Comparison of ENCODE assay signal across 7 mouse cellular contexts in the genomic region with DNA sequence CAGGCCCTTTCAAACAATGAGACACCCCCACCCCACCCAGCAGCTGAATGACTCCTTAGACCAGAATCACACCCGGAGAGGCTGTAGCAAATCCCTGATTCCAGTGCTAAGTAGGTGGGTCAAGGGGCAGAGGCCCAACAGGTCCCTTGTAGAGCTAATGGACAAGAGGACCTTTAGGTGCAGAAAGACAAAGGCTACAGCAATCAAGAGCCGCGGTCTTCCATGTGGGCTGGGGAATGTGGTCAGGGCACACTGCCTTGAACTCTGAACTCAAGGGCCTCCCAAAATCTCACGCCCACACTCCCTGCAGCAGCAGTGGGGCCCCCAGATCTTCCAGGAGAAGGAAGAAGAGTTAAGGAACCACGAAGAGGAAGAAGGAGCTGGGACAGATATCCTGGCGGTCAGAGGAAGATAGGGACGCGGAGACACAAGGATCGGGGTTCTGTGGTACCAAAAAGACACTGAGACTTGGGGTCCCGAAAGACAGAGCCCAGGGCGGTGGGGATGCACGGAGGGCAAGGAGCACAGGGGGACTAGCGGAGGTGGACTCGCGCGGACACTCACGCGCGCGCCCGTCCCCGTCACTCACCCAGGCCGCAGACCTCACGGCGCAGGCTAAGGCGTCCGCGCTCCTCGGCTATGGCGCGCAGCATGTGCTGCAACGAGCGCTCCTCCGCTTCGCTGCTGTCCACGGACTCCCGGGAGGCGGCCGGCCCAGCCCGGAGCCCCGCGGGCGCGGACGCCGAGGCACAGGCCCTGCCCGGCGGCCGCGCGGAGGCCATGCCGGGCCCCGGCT. TPM values are rescaled to one million over a fixed set of nuclear protein-coding genes. Genes with fewer than 3 reads are reported as not detected.
DNase-seq lines count a peak whose midpoint lies in the region; ATAC-seq and TF ChIP-seq lines count a peak whose summit lies in the region.

No protein-coding gene starts in this region.

- TF ChIP-seq CTCF in thymus, adult 2 months (IDR thresholded peaks at IDR 0.05; ENCODE audit: borderline replicate concordance, control insufficient read depth, extremely low read depth, insufficient read depth, low read length, poor library complexity) = no peak
- no peak for TF ChIP-seq CTCF in small intestine, adult 2 months (IDR thresholded peaks at IDR 0.05; ENCODE audit: extremely low read depth, insufficient read length, insufficient replicate concordance, low read depth, low read length)

- peak overlapping the region; percentile 92 for H3K9ac ChIP-seq in forebrain, embryonic 12.5 days
- H3K9ac ChIP-seq in intestine, embryonic 14.5 days (ENCODE audit: low read length) = peak overlapping the region; percentile 86

- H3K27me3 ChIP-seq in thymus, adult 2 months (ENCODE audit: control insufficient read depth, insufficient read depth, low read length) = no peaks in the 10 kb centered on the region; the same call in 1 of the 2 replicates
- peaks cover 8% of the 10 kb centered on the region; the same call in 1 of the 2 replicates for H3K27me3 ChIP-seq in forebrain, embryonic 12.5 days
- H3K27me3 ChIP-seq in intestine, embryonic 14.5 days (replicated peaks; ENCODE audit: control insufficient read depth, insufficient read depth, low read length) = 0 out of 2 replicates have a peak, but pooled peaks cover 6% of the 10 kb centered on the region
- H3K27me3 ChIP-seq in small intestine, adult 2 months (ENCODE audit: control insufficient read depth, insufficient read depth, low read length) = no peaks in the 10 kb centered on the region

- H3K36me3 ChIP-seq in thymus, adult 2 months (ENCODE audit: control insufficient read depth, insufficient read depth, low read length) = no peaks in the 10 kb centered on the region
- no peaks in the 10 kb centered on the region for H3K36me3 ChIP-seq in forebrain, embryonic 12.5 days (replicated peaks)
- H3K36me3 ChIP-seq in intestine, embryonic 14.5 days (ENCODE audit: control insufficient read depth, insufficient read depth, low read length) = no peaks in the 10 kb centered on the region
- H3K36me3 ChIP-seq in small intestine, adult 2 months (ENCODE audit: control insufficient read depth, insufficient read depth, low read length) = no peaks in the 10 kb centered on the region

- no peak overlapping the region for H3K27ac ChIP-seq in thymus, adult 2 months (ENCODE audit: control insufficient read depth, insufficient read depth, low read length)
- peak overlapping the region; percentile 70 for H3K27ac ChIP-seq in forebrain, embryonic 12.5 days
- peak overlapping the region; percentile 57; the same call in 1 of the 2 replicates for H3K27ac ChIP-seq in intestine, embryonic 14.5 days (ENCODE audit: low read depth)
- peak overlapping the region; percentile 27; the same call in 1 of the 2 replicates for H3K27ac ChIP-seq in small intestine, adult 2 months (ENCODE audit: insufficient read depth, low read depth, low read length)

- peak; percentile 37 for DNase-seq in thymus, adult 2 months
- DNase-seq in thymus, postnatal 36 days = no peak
- peak; percentile 68 to 75 for DNase-seq in adrenal gland, postnatal 36 days
- peak; percentile 80 for DNase-seq in intestine, embryonic 14.5 days (ENCODE audit: low spot score)
- peak; percentile 36 for DNase-seq in lung, postnatal 36 days

- peak overlapping the region; percentile 51 for H3K4me3 ChIP-seq in thymus, adult 2 months (ENCODE audit: control insufficient read depth, insufficient read depth, low read length)
- peak overlapping the region; percentile 86 for H3K4me3 ChIP-seq in forebrain, embryonic 12.5 days (replicated peaks)
- H3K4me3 ChIP-seq in intestine, embryonic 14.5 days (ENCODE audit: low read depth, low read length) = peak overlapping the region; percentile 76
- H3K4me3 ChIP-seq in small intestine, adult 2 months (ENCODE audit: low read depth, low read length) = peak overlapping the region; percentile 76

- peak; percentile 62 for ATAC-seq in forebrain, embryonic 12.5 days (ENCODE audit: low FRiP score)
- ATAC-seq in intestine, embryonic 14.5 days (replicated peaks; ENCODE audit: low FRiP score, low TSS enrichment, low read depth) = peak; percentile 55

- H3K4me2 ChIP-seq in forebrain, embryonic 12.5 days = peak overlapping the region; percentile 70
- peak overlapping the region; percentile 87 for H3K4me2 ChIP-seq in intestine, embryonic 14.5 days (ENCODE audit: low read length)

- peaks cover 16% of the 10 kb centered on the region for H3K4me1 ChIP-seq in thymus, adult 2 months (replicated peaks; ENCODE audit: control insufficient read depth, insufficient read depth, low read length)
- peaks cover 40% of the 10 kb centered on the region for H3K4me1 ChIP-seq in forebrain, embryonic 12.5 days
- peaks cover 13% of the 10 kb centered on the region for H3K4me1 ChIP-seq in intestine, embryonic 14.5 days (replicated peaks; ENCODE audit: control insufficient read depth, insufficient read depth, low read length)
- peaks cover 11% of the 10 kb centered on the region for H3K4me1 ChIP-seq in small intestine, adult 2 months (ENCODE audit: control insufficient read depth, insufficient read depth, insufficient read length, low read length)

- 2% methylated on average over 52 of the region's 53 CpGs for WGBS in thymus, adult 2 months
- WGBS in forebrain, embryonic 12.5 days = under 1% methylated on average over 52 of the region's 53 CpGs
- under 1% methylated on average over 48 of the region's 53 CpGs for WGBS in intestine, embryonic 14.5 days
- under 1% methylated on average over 48 of the region's 53 CpGs for WGBS in small intestine, adult 2 months

- no peaks in the 10 kb centered on the region for H3K9me3 ChIP-seq in forebrain, embryonic 12.5 days
- no peaks in the 10 kb centered on the region for H3K9me3 ChIP-seq in intestine, embryonic 14.5 days (ENCODE audit: control insufficient read depth, low read length)

- no peak for TF ChIP-seq POLR2A in thymus, adult 2 months (IDR thresholded peaks at IDR 0.05; ENCODE audit: control insufficient read depth, extremely low read depth, insufficient read depth, low read length, poor library complexity)
- TF ChIP-seq POLR2A in small intestine, adult 2 months (IDR thresholded peaks at IDR 0.05; ENCODE audit: low read depth, low read length) = no peak

RNA-seq across cellular contexts. Expression of a gene that starts 1.1 kb away (rescaled TPM):
- polyA plus RNA-seq in thymus, adult 2 months (2012; rRNA removed) = 15.9 and 19.6 TPM in 2 replicates
- total RNA-seq in adrenal gland, postnatal 36 days (2021) = 10 to 100 TPM; 33.3 to 34.0 TPM
- 14.2 and 14.5 TPM in 2 replicates for polyA plus RNA-seq in forebrain, embryonic 12.5 days (2016; fragmentation: Nextera tagmentation; extraction: Ambion mirVana)
- 8.8 and 9.7 TPM in 2 replicates for polyA plus RNA-seq in intestine, embryonic 14.5 days (2014; fragmentation: Nextera tagmentation; extraction: Ambion mirVana)
- polyA plus RNA-seq in small intestine, adult 2 months (2012; rRNA removed) = 7.9 and 14.3 TPM in 2 replicates

RNA-seq across cellular contexts. Expression of a gene that starts 29.7 kb away (rescaled TPM):
- 2.8 and 4.7 TPM in 2 replicates for polyA plus RNA-seq in thymus, adult 2 months (2012; rRNA removed)
- total RNA-seq in adrenal gland, postnatal 36 days (2021) = not detected
- polyA plus RNA-seq in forebrain, embryonic 12.5 days (2016; fragmentation: Nextera tagmentation; extraction: Ambion mirVana) = 0.24 TPM in 1 of 2 replicates, not detected in the other
- 1.2 and 2.1 TPM in 2 replicates for polyA plus RNA-seq in intestine, embryonic 14.5 days (2014; fragmentation: Nextera tagmentation; extraction: Ambion mirVana)
- 3.9 and 6.3 TPM in 2 replicates for polyA plus RNA-seq in small intestine, adult 2 months (2012; rRNA removed)

RNA-seq across cellular contexts. Expression of a gene that starts 41.5 kb away (rescaled TPM):
- polyA plus RNA-seq in thymus, adult 2 months (2012; rRNA removed) = 6.8 TPM in 2 replicates
- 10 to 100 TPM in 1 of 2 experiments, 1 to 10 TPM in 1; 5.9 to 11.6 TPM for total RNA-seq in adrenal gland, postnatal 36 days (2021)
- 22.1 and 23.6 TPM in 2 replicates for polyA plus RNA-seq in forebrain, embryonic 12.5 days (2016; fragmentation: Nextera tagmentation; extraction: Ambion mirVana)
- 32.6 and 35.1 TPM in 2 replicates for polyA plus RNA-seq in intestine, embryonic 14.5 days (2014; fragmentation: Nextera tagmentation; extraction: Ambion mirVana)
- polyA plus RNA-seq in small intestine, adult 2 months (2012; rRNA removed) = 2.0 and 21.4 TPM in 2 replicates

Comparison
In these comparisons a context has a peak if more than half of its experiments do, and no peak if none do; other contexts are left out.
1. DNase-seq: peak in thymus, adult 2 months (single experiment), adrenal gland, postnatal 36 days (2 of 2), intestine, embryonic 14.5 days (single experiment) and lung, postnatal 36 days (single experiment); none in thymus, postnatal 36 days (0 of 2).
2. Peak in every context shown above with its lines, with median percentiles within 50 percentile points of each other: H3K4me3 ChIP-seq.